Mouse (Mus musculus) c-Kit-negative CD71-positive TER-119-positive erythroid progenitor cells, embryonic 14.5 days (primary cell): ENCODE data around the gene Eef1akmt4.

Experiments
- DNase-seq: peaks from one replicate; pipeline ENCODE4 v3.0.0-alpha.2; 2013; ENCODE audit warnings: low read depth, low spot score

Gene Eef1akmt4

DNA sequence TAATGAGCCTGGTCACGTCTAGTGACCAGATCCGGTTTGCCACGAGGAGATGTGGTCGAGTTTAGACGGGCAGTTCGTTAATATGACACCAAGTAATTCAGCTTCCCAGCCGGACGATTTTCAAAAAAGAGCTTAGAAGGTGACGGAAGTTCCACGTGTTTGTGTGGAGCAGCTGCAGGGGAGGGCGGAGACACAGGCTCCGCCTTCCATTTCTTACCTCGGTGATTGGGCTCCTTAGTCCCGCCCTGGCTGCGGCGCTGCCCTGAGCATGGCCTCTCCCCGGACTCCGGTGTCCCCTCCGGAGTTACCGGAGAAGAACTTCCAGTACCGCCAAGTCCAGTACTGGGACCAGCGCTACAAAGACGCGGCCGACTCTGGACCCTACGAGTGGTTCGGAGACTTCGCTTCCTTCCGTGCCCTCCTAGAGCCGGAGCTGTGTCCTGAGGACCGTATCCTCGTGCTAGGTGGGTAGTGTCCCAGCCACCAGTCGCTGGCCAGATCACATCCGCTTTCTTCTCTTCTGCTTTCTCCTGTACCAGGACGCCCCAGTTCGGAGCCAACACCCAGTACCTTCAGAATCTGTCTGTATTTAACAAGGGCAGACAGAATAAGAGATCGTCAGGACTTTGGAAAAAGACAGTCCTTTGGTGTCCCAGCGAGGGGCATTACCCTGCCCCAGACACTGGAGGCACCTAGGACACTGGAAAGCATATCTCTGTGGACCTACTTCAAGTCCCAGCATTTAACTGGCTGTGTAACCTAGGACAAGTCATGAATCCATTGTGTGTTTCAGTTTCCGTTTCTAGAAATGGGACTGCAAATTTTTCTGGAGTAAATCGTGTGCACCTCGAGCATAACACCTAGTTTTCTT, at the start of gene Eef1akmt4, which contains the start of the genes Gm49333 and Alg3:
Gene Eef1akmt4, plus strand, starts transcription at position 237 of the 871 bp plus-strand sequence.
Gene Gm49333, plus strand, starts transcription at position 254 of the 871 bp plus-strand sequence.
Gene Alg3, minus strand, starts transcription at position 379 of the 871 bp plus-strand sequence.
- DNase-seq = peak; percentile 77

DNA sequence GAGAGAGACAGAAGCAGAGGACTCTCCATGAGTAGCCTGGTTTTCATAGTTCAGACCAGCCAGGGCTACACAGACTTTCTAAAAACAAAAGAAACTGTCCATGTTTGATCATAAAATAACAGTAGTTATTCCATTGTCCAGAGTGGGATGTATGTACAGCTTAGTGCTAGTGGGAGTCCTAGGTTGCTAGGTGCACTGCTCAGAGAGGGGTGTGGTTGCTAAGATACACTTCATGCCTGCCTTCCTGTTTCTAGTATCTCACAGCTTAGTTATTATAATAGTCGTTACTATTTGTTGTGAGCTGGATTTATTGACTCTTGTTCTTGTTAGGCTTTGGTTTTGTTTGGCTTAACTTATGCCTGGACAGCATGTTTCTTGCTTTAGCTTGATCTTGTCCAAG, 46.3 kb upstream of the Eef1akmt4 start:
- DNase-seq = no peak

DNA sequence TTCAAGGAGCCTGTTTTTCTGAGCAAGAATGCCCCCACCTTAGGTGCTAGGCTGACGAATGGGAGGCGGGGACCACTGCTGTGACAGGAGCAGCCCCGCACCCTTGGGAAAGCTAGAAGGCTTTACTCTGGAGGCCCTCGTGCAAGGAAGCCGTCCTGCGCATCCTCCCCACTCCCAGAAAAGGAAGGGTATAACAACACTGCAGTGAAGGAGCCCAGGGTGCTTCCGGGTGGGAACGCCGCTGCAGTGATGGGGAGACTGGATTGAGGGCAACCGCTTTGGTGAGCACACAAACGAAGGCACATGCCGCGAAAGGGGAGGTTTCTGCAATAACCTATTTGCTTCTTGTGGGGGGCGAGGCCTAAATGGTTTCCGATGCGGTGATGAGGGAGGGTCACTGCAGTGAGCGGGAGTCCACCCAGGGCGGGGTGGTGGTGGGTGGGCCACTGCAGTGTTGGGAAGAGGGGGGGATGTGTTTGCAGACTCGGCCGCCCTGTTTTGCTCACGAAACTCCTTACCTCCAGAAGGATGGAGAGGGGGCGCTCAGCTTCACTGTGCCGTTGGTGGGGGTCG, 21.9 kb upstream of the Eef1akmt4 start, which contains the start of gene Vwa5b2:
Gene Vwa5b2, plus strand, starts transcription at position 106 of the 573 bp plus-strand sequence.
- no peak for DNase-seq

DNA sequence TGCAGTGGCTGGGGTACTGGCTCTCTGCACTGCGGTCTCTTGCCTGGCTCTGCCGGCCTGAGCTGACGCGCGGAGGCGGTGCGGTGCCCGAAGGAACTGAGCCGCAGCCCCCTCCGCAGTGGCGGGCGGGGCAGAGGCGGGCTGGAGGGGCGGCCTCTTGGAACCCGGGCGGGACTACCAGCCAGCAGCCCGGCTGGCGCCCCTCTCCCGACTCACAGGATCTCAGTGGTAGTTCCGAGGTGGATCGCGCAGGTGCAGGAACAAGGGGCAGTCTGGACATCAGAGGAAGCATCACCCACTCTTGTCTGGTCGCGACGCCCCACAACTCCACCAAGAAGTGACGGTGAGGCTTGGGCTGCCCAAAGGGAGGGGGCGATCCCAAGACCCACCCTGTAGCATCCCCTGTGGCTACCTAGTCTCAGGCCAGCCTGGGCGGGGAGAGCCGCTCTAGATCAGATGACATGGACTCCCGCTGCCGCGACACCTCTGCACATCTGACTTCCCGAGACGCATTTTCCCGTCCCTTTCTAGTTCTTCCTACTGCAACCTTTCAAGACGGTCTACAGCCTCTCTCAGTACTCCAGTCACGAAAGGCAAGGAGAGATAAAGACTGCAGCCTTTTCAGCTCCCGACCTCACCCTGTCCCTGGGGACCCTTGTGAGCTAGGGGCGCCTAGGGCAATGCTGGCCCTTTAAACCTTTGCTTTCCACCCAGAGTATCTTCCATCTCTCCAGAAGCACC, 21.3 kb upstream of the Eef1akmt4 start:
- no peak for DNase-seq

DNA sequence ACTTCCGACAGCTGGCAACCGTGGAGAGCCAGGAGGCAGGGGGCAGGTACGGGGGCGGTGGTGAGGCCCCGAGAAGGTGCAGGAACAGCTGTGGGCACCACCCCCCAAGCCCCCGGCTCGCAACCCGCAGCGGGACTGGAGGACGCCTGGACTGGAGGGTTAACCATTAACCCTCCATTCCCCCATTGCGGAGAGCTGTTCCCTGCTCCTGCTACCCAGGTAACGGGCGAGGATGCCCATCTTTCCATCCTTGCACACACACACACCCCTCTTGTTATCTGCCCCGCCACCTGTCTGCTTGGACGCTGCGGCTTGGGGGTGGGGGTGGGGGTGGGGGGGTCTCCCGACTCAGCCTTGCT, 20.7 kb upstream of the Eef1akmt4 start:
- DNase-seq = no peak

DNA sequence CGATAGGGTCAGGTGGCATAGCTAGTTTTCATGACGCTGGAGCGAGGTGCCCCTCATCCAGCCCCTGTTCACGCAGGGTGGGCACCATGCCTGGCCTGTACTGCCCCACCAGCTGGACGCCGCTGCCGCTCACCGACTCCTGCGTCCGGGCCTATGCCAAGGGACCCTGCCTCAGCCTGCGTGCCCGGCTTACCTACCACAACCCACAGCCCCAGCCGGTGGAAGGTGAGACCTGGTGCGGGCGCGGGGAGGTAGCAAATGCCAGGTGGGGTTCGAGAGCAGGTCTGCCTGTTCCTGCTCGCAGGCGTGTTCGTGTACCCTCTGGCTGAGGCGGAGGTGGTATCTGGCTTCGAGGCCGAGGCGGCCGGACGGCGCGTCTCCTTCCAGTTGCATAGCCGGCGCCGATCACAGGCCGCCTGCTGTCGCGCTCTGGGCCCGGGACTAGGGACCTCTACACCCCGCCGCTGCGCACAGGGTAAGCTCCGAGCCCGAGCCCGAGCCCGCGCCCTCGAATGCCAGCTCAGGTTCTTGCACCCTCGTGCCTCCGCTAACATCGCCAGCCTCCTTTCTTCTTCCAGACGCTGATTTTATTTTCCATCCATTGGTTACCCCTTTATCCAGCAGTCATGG, 20.2 kb upstream of the Eef1akmt4 start:
- DNase-seq = no peak

DNA sequence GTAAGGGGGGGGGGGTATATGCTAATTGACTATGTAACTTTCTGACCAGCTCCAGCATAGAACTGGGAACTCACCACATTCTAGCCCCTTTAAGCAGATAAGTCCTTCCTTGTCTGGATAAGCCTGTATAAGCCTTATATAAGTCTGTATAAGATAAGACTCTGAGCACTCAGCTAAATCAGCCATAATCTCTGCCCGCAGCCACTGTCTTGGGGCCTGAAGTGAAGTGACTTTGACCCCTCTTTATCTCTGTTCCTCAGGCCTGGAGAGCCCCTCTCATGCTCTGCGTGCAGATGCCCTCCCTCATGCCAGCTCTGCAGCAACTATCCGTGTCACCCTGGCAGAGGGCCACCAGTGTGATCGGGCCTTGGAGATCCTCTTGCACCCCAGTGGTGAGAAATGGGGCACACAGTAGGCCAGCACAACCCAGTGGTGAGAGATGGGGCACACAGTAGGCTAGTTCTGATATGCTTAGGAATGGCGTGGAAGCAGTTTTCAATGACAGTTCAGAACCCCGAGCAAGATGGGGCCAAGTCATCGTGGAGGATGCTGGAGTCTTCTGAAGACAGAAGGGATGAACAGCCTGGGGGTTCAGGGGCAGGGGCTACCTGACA, 16.2 kb upstream of the Eef1akmt4 start:
- DNase-seq = no peak

DNA sequence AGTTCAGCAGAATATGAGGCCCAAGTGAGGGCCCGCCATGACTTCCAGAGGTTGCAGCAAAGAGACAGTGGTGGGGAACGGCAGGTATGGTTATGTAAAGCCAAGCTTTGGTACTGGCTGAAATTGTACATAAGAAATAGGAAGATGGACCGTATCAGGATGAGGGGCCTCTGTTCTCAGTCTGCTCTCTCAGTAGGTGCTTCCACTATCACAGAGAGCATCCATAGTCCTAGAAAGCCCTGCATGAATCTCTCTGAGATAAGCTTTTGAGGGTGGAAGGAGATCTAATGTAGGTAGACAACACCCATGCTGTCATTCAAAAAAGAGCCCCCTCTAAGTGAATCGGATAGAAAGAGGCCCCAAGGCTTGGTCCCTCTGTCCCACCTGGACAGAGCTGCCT, 15.7 kb upstream of the Eef1akmt4 start:
- no peak for DNase-seq

DNA sequence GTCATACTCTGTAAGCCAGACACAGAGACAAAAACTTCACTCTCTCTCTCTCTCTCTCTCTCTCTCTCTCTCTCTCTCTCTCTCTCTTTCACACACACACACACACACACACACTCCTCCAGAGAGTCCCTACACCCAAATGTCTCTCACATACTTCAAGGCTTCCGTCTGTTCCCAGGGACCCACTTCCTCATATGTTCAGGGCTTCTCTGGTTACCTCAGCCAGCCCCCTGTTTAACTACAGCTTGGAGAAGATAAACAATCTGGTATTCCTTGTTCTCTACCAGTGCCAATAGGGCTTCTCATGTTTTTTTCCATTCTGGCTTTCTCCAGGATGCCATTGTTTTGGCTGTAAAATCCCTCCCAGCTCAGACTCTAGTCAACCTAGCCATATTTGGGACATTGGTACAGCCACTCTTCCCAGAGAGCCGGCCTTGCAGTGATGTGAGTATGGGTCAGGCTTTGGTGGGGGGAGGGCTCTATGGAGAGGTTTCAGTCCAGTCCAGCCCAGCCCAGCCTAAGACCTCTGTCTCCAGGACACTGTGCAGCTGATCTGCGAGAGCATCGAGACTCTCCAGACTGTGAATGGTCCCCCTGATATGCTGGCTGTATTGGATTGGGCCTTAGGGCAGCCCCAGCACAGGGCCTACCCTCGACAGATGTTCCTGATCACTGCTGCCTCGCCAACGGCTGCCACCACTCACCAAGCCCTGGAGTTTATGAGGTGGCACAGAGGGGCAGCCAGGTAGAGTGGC, 14.5 kb upstream of the Eef1akmt4 start:
- no peak for DNase-seq

DNA sequence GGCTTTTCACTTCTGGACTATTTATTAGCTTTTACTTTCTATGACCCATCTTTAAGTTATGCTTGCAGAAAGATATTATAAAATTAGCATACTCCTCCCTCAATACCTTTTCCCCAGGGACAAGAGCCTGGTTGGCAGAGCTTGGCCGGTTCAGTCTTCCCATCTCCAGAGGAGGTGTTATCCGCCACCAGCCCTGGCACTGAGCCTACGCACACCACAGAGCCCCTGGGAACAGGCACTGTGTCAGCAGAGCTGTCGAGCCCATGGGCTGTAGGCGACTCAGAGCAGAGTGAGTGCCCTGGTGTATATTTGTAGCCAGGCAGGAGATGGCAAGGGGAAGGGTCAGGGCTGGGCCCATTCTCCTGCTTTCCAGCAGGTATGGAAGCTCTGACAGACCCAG, 10.9 kb upstream of the Eef1akmt4 start:
- no peak for DNase-seq

DNA sequence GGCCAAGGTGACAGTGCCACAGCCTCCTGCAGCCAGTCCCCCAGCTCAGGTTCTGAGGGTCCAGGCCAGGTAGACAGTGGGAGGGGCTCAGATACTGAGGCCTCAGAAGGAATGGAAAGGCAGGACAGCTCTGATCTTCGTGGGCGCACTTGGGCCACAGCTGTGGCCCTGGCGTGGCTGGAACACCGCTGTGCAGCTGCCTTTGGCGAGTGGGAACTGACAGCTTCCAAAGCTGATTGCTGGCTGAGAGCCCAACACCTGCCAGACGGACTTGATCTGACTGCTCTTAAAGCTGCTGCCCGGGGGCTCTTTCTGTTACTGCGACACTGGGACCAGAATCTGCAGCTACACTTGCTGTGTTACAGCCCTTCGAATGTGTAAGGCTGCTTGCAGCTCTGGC, 6.7 kb upstream of the Eef1akmt4 start:
- DNase-seq = no peak

DNA sequence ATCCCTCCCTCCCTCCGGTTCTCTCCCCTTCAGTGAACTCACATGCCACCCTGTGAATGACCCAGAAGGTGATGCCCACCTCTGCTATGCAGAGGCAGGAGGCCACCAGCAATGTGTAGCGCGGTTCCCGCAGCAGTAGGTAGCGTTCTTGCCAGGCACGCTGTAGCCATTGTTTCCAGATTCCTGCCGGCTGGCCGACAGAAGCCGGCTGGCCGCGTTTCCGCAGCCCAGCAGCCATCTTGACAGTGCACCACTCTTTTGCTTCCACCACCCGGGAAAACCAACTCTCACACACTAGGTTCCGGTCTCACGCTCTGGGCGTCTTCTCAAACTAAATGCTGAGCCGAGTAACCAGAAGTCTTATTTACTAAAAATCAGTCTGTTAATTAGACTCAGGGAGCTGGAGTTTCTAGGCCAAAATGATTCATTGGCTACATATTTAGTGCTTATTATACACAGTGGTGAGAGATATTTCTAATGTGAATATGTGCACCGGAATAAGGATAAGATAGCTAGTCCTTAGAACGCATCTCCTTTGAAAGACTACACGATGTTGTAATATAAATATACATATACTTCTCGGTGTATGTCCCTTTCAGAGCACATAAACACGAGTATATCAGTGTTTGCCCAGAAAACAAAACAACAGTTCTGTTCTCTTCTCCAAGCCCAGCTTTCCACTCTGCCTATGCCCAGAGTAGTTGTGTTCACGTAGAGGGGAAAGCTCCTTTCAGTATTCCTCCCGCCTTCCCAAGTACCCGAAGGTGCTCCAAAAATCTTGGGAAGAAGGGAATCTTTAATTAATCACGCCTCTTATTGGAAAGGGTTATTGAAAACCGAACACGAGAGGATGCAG, 664 bp upstream of the Eef1akmt4 start:
- DNase-seq = peak; percentile 67

DNA sequence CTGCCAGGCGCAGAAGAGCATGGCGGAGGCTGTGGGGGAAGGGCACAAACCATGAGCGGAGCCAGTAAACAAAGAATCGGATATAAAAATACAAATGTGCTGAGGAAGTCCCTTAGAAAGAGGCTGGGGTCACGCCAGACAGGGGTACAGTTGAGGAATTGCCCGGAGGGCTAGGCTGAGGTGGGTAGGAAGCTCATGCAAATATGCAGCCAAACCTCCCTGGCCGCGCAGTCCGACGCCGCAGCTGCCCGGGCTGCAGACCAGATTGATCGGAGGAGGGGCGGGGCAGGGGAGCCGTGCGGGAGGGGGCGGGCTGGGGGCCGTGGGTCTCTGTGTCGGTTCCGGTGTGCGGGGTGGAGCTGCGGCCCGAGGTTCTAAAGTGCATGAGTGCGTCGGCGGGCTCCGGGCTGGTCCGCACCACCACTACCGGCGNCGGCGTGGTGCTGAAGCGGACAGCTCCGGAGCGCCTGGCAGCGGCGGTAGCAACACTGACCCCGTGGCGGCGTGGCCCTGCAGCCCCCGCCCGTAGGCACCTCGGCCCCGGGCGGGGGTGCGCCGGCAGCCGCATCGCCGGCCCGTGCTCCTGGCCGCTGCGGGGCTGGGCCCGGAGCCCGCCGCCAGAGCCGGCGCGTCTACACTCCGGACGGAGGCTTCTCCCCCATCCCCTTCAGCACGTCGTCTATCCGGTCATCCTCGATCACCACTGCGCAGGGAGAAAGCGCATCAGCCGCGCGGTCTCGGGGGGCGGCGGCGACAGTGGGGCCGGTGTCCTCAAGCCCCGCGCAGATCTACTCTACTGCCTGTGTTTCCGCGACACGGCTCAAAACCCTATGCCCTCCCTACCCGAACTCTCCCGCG, 8.4 kb downstream of the Eef1akmt4 start:
- no peak for DNase-seq

DNA sequence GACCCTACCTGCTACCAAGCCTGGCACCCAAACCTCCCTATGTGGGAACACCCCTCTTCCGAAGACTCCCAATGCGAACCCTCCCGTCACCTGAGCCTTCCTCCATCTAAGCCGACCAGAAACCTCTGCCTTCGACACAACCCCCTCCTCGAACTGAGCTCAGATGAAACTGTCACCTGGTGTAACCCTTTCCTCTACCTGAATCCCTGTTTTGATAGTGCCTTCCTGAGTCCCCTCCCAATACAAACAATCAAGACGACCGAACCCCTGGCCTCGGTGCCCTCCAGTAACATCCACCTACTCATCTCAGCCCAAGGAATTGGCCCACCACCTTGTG, 9.0 kb downstream of the Eef1akmt4 start:
- DNase-seq = no peak

DNA sequence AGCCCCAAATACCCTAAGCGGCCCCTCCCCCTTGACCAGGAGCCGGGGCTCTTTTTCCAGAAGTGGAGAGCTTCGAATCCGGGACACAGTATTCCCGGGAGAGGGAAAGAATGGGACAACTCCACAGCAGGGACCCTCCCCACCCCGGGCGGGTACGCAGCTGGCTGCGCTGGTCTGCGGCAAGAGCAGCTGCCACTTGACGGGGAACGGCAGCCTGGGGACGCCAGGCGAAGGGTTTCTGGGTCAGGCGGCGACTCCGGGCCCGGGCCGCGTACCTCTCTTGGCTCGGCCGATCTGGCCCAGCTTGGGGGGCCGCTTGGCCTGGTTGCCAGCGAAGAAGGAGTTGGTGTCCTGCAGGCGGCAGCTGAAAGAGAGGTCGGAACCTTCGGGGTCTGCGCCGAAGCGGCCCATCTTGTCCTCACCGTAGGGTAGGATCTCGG, 9.4 kb downstream of the Eef1akmt4 start:
- DNase-seq = no peak

DNA sequence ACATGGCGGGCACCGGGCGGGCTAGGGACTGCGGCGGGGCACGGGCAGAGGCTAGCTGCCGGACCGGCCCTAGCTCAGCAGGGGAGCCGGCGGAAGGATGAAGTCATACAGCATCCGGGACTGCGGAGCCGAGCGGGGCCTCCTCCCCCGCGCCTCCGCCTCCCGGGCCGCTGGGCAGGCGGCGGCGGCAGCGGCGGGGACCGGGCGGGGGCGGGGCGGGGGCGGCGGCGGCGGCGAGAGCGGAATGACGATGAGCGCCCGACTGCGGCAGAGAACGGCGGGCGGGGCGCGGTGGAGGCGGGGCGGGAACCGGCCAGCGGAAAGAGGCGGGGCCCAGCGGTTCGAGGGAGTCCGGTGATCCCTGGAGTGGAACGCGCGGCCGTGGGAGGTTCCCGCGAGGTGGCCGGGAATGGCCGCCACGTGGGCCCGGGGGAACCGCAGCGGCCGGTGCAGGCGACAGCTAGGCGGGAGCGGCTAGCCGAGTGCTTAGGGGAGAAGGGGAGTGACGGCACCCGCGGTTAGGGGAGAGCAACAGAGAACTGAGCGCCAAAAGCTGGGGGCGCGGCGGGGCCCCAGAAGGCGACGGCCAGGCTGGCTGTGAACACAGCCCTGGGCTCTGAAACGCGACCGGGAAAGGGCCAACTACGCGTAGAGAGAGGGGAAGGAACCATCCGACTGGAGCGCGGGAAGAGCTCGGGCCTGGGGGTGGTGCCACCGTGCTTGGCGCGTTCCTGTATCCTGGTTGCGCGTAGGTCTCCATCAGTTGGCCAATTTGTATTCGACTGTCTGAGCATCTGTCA, 10.0 kb downstream of the Eef1akmt4 start, which contains the start of gene Camk2n2:
Gene Camk2n2, minus strand, starts transcription at position 97 of the 800 bp plus-strand sequence.
- DNase-seq = peak; percentile 29

DNA sequence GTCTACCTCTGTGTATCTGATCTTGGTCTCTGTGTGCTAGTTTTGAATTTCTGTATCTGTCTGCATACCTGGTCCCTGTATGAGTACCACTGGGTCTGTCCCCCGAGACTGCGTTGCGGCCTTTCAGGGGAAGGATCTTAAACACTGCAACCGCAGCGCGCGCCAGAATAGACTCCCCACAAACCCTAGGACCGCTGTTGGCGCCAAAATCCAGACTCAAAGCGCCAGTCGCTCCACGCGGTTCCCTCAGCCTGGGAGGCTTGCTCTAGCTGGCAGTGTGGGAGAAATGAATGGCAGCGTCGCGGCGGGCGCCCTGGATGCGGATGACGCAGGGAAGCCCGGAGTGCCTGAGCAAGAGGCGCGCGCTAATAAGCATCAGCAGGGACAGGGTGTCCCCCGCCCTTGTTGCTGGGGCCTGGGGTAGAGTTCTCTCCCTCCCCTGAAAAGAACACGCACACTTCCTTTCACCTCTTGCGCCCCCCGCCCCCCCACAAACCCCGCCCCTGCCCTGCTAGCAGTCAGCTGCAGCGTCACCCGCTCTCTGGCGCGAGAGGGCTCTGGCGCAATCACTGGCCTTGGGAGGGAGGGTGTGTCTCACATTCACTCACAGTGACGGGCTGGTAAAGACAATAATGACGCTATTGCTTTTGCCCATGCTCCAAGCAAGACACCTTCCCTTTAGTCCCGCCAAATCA, 10.7 kb downstream of the Eef1akmt4 start:
- no peak for DNase-seq
